Mouse (Mus musculus): ENCODE measurements at regions not wholly inside any gene's neighbourhood (a gene's known extent, or its start where the extent isn't known, plus 50 kb on each side); places are given as distances from the start of the nearest gene placed in this dataset.
"Not testable (repeated sequence)": the region's sequence is repeated elsewhere in the genome, so short reads cannot be mapped to it uniquely, and the experiment has no call there.

DNA sequence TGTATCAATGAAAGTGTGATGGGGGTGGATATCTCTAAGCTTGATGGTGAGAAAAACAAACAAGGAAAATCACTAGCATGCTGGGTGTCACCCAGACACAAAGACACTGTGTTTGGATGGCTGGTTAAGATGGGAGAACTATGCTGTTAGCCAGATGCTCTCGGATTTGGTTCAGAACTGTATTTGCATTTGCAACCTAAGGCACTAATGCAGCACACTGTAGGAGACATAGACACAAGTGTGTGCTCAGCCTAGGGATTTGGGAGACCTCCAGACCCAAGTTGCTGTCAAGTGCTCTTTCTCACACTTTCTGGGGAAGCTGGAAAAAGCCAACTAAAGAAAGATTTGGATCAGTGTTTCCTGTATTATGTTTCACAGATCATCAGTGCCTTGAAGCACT is 173.1 kb upstream of the Prkcq start:
- CTCF ChIA-PET: no interaction called here

DNA sequence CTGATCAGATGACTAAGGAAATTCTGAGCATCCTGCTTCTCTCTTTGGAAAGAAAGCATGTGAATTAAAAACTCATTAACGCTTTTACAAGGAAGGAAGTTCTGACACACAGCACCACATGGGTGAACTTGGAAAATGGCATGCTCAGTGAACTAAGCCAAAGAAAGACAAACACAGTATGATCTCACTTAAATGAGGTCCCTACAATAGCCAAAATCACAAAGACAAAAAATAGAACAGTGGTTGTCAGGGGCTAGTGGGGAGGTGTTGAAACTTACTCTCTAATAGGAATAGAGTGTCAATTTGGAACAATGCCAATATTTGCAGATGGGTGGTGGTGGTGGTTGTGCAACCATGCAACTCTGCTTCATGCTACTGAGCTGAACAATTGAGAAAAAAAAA is 172.7 kb upstream of the Prkcq start:
- CTCF ChIA-PET: no interaction called here

DNA sequence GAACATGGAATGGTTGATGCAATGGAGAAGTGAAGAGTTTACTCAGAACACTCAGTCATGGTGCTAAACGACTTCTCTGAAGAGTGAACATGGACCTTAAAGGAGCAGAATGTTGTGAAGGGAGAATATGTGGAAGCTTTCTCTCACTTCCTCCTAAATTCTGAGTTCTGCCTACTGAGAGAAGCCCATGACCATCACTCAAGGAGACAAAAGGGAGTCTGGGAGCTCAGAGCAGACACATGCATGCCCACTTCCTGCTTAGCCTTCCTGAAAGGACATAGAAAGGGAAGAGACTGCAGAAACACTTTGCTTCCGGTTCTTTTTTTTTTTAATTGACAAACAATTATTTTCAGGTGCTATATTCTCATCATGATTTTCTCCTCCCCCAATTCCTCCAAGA is 166.1 kb upstream of the Prkcq start:
- CTCF ChIA-PET: no interaction called here

DNA sequence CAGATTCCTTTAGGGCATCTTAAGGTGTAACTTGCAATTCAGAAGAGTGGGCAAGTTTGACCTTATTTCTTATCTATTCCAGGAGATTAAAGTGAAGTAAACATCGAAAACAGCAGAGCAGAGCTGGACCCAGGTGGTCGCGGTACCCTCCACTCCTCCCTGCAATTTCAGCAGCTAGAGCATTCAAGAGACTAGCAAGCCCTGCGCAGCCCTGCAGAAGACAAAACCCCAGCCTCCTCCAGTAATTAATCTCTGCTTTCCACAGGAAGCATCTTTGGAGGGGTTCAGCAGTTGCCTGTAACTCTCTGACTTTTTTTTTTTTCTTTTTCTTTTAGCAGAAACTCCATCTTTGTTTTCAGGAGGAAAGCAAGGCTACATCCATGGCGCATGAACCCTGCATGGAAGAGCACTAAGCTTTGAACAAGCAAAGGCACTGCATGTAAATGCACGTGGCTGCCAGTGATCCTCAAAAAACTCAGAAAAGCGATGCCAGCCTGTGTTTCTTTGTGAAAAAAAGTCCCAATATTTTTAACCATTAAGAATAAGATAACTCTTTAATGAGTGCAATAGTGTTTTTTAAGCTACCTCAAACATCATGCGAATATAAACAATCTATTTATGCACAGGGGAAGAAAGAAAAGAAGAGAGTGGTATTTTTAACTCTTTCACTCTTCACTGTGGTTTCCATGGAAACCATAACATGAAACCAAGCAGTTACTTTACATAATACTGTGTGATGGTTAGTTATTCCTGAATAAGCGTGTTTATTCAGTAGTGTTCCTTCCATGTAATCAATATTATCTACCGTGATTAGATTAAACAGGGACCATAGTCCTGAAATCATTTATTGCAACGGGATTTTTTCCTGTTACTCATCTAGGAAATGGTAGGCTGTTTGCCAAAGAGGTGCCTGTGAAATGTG is 160.6 kb upstream of the Prkcq start:
- CTCF ChIA-PET: no interaction called here

DNA sequence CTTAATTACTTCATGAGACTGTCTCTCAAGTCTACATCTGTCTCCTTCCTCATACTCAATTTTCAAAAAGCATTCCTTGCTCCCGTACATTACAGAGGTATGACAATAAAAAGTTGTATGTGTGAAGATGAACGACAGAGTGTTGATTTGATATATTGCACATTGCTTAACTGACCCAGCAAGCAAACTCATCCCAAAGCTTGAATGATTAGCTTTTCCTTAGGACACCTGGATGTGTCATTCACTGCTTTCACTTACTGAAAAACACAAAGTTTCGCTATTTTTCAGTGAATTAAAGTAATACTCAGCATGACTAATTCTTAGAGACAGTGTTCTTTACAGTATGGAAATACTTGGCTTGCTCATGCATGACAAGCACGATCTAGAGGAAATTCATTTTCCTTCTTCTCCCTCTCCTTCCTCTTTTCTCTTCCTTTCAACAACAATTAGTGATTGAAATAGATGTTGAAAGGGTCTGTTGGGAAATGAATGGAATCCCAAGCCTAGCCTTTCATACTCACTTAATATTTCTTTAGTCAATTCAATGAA is 159.5 kb upstream of the Prkcq start:
- CTCF ChIA-PET: no interaction called here

DNA sequence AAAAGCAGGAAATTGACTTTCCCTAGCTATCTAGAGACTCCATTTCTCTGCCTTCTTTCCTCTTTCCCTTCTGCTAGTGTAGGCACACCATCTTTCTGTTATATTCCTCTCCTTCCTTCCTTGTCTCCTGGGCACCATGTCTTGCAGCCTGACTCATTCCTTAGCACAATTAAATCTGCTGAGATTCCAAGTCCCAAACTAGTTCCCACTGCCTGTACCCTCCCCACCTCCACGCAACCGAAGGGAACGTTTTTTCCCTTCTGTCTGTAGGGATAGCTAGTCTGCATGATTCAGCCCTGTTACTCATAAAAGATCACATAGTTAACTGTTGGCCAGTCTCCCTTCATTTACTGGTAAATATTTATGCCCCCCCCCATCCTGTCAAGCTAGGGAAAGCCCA is 158.8 kb upstream of the Prkcq start:
- CTCF ChIA-PET: no interaction called here

DNA sequence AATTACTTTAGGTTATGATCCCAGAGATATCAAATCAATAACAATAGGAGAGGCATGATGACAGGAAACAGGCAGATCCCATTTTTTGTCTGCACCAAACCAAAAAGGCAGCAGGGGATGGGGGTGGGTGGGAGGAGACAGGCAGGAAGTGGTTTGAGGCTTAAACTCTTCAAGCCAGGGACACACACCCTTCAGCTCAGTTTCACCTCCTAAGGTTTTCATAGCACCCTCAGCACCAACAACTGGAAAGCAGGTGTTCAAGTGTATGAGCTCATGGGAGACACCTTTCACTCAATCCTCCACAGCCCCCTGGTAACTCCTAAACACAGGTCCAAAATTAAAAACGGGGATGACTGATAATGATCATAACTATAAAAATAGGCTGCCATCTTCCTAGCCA is 155.5 kb upstream of the Prkcq start:
- CTCF ChIA-PET: no interaction called here

DNA sequence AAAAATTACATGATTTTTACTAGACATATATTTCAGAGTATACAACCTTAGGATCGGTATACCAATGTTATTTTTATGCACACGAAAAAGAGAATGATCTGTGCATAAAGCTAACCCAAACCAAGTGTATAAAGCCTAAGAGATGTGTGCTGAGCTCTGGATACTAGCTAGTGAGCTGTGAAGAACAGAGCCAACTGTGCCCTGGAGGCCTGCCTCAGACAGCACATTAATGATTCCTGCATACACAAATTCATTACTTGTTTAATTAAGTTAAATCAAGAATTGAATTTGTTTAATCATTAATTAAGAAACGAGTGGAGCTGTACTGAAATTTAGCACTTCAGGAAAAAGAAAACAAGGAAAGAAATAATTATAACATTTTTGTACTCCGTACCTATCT is 139.0 kb upstream of the Prkcq start:
- CTCF ChIA-PET: no interaction called here

DNA sequence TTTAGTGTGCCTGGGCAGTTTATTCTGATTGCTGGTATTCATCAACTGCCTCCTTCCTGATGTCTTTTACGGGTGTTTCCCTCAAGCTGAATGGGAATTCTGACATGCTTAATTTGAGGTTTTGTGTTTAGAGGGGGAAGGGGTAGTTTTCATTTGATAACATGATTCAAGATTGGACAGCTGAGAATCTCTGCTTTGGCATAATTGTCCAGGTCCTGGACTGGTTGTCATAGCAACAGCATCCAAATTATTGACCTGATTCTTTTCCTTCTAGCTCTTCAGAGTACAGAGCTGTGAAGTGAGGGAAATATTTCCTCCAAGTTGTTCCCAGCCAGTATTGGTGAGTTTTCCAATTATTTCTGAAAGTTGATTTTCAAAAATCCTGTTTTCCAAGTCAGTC is 137.7 kb upstream of the Prkcq start:
- CTCF ChIA-PET: no interaction called here

DNA sequence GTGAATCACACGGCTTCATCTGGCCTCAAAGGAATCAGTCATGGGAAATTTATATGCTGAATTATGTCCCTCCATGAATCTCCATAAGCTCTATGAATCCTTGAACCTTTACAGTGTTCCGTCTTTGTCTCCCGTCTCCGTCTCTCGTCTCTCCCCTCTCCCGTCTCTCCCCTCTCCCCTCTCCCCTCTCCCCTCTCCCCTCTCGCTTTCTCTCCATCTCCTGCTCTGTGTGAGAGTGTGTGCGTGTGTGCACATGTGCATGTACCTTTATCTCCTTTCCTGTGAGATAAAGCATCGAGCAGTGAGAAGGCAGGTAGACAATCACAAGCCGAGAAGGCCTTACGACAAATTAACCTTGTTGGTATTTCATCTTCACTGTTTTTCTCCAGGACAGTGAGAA is 134.6 kb upstream of the Prkcq start:
- CTCF ChIA-PET: no interaction called here

DNA sequence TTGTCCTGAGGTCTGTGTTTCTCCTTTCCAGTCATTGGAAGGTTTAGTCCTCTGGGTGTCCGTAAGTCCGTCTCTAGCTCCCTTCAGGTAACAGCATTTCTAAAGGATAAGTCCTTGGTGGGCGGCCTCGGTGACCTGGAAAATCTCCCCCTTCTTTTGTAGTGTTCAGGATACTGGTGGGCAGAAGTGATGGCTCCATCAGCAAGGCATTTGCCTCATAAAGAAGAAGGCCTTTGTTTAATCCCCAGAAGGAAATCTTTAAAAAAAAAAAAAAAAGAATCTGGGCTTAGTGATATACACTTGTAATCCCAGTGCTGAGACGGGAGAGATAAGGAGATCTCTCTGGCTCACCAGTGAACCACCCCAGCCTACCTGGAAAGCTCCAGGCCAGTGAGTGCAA is 133.5 kb upstream of the Prkcq start:
- CTCF ChIA-PET: no interaction called here

DNA sequence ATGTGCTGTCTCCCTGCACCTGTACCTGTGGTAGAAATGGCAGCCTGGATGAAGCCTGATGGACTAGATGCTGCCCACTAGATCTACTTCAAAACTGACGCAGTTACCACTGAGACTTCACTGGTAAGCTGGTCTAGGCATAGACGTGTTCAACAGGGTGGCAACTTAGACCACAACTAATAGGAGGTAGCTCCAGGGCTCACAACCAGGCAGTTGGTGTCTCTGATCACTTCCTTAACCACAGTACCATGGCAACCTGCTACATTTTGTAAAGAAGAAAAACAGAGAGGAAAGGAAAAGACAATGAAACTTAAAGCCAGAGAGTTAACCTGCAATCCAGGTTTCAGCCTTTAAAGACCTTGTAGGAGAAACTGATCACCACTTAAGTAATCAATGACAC is 131.9 kb upstream of the Prkcq start:
- CTCF ChIA-PET: no interaction called here

DNA sequence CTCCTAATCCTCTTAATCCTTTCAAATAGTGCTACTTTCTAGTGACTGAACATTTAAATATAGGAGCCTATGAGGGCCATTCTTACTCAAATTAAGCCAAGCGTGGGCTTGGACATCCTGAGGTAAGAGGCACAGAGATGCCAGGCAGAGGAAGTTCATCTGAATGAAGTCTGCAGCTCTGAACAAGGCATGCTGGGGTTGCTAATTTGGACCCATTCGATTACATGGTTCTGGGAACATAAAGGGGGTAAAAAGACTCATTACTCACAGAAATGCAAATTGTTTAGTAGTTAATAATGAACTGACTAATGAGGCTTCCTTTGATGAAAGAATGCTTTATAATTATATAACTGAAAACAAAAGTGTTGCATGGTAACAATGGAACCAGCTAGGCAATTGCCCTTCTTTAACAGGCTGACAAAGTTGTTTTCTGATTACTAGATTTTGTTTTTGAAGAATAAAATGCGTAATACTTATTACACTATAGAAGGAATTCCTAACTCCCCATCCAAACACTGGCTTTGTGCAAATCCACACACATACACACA is 127.1 kb upstream of the Prkcq start:
- CTCF ChIA-PET: no interaction called here

DNA sequence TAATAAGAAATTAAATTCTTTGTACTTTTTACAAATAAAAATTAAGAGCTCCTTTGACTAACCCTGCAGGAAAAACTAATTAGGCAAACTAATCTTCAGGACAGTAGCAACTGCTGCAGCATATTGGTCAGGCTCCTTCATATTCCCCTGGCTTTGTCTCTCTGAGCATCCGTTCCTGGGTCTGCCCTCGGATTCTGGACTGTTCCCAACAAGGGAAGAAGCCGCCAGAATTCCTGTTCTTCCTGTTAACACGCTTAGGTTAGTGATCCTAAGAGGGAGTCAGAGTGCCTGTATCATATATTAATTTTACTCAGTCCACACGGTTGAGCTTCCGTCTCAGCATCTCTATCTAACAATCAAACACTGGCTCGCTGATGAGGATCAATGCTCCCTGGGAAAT is 120.3 kb upstream of the Prkcq start:
- CTCF ChIA-PET: no interaction called here

DNA sequence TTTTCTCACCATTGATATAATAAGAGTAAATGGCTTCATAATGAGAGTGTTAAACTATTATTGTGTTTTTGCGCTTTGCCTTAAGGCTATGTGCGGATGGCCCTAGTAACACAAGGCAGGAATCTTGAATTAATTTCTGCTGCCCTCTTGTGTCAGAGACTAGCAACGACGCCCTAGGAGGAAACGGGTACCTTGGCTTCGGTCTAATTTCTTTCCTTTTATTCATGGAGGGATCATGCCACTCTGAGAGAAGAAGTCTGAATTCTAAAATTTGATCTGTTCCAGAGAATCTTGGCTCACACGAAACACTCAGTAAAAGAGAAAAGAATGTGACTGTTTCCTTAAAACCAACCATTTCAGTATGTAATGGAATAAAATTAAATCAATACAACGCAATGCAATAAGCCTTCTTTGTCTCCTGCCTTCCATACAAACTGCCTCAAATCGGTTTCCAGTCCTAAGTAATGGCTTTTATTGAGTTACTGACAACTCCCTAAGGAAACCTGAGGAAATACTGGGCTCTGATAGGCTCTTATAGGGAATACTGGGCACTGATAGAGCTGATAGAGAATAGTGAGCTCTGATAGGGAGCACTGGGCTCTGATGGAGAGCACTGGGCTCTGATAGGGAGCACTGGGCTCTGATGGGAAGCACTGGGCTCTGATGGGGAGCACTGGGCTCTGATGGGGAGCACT is 112.0 kb upstream of the Prkcq start:
- CTCF ChIA-PET: no interaction called here

DNA sequence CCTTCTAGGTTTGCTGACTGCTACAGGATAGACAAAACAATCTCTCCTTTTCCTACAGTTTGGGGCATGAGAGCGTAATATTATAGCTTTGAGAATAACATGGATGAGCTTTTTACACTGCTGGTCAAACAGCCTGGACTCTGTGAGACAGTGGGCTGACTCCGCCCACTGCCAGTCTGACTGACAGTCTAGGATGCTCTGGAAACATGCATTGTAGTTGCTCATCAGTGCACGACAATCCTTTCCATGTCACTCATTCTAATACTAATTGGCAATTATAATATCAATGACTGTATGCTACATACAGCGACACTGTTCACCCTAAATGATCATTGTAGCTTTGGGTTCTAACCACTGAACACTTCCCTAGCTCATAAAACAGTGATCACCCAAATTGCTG is 104.5 kb upstream of the Prkcq start:
- CTCF ChIA-PET: no interaction called here

DNA sequence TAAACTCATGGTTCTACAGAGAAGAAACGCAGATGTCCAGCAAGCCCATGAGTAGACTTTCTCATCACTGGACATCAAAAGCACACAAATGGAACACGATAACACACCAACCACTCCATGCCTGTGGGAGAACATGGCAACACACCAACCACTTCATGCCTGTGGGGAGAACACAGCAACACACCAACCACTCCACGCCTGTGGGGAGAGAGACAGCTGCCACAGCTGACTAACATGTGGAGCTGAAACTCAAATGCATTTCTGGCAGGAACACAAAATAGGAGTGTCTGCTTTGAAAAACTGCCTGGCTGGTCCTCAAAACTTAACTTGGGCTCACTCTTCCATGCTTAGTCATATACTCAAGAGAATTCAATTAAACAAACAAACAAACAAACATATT is 88.4 kb upstream of the Prkcq start:
- CTCF ChIA-PET: no interaction called here

DNA sequence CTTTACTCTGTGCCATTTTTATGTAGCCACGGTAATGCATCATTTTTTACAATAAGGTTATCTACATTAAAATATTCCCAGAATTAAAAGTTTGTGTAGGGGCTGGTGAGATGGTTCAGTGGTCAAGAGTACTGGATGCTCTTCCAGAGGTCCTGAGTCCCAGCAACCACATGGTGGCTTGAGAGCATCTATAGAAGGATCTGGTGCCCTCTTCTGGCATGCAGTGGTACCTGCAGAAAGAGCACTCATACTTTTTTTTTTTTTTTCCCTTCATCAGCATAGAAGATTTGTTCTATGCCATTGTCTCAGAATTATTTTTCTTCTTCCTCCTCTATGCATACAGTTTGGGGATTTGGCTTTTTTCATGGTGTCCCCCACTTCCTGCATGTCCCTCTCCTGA is 84.9 kb upstream of the Prkcq start:
- CTCF ChIA-PET: no interaction called here

DNA sequence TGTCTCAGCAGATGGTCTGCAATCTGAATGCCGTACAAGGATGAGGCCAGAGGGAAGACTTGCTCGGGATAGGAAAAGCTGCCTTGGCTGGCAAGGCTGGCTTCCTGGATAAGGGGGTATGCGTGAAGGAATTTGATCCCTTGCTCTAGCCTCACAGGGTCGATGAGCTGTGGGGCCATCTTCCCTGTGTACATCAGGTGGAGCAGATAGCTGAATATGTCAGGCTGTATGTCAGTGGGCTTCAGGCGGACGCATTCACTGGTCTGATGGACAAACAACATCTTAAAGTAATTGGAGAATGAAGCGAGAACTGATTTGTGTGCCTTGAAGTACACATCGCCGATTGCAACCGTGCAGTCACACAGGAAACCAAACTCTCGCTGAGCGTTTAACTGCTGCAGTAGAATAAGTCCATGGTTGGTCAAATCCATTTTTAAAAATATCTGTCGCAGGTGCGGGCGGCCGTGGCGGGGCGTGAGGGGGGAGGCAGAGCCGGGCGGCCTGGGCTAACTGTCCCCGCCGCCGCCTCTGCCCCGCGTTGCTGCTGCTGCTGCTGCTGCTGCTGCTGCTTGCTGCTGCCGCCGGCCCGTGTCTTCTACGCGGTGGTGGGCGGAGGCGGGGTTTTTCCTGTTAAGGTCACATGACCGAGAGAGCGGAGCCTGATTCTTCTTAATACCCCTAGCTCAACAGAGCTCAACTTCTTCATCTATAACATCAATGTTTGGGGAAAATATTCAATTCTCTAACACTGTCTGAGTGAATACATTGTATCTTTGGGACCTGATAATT is 71.9 kb upstream of the Prkcq start:
- CTCF ChIA-PET: not testable (repeated sequence)

DNA sequence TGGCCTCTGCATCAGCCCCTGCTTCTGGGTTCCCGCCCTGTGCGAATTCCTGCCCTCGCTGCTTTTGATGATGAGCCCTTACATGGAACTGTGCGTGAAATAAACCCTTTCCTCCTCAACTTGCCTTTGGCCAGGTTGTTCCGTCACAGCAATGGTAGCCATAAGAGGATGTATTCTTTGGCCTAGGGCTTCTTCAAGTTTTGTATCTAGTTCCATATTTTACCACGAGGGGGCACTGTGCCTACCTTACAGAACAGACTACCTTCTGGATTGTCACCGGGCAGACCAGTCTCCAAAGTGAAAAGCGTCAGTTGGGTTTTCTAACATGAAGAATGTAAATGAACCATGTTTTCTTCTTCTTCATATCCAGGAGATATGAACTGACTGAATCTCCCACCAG is 58.7 kb upstream of the Prkcq start:
- CTCF ChIA-PET: interaction anchor here (0.7 kb wide), 1 partner anchor 1801 kb away, joined by 3 read pairs; no protein-coding TSS in a partner anchor

DNA sequence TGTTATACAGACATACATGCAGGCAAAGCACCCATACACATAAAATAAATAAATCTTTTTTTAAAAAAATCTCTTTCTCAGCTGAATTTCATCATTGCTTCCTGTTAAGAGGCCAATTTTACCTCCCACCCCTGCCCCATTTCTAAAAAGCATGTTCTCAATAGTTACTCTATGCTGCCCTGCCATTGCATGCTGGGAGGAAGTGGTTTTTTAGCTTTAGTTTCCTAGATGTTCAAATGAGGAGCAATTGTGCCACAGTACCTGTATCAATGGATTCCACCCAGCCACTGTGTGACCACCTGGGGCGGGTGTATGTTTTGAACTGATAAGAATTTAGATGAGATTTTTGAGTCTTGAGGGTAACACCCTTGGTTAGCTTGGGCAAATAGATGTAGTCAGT is 53.3 kb upstream of the Prkcq start:
- CTCF ChIA-PET: interaction anchor here (0.7 kb wide), 1 partner anchor 122 kb away, joined by 24 read pairs; no protein-coding TSS in a partner anchor

DNA sequence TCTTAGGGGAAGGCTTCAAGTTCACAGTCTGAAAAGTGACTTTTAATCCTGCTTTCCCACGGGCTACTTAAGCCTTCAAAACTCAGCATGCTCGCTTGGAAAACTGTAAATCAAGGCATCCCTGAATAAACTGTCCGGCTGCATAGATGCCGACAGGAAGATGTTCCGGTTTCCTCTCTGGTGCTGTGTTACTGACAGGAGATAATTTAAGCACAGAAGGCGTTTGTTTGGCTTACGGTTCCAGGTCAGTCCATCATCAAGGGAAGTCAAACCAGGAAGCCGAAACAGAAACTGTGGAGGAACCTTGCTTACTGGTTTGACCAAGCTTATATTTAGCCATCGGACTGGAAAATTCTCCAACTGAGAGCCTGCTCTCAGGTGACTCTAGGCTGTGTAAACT is 52.6 kb upstream of the Prkcq start:
- CTCF ChIA-PET: no interaction called here

Measured in spleen, embryonic (tissue).